20 mouse cellular contexts compared by ENCODE assay signal in the genomic region with DNA sequence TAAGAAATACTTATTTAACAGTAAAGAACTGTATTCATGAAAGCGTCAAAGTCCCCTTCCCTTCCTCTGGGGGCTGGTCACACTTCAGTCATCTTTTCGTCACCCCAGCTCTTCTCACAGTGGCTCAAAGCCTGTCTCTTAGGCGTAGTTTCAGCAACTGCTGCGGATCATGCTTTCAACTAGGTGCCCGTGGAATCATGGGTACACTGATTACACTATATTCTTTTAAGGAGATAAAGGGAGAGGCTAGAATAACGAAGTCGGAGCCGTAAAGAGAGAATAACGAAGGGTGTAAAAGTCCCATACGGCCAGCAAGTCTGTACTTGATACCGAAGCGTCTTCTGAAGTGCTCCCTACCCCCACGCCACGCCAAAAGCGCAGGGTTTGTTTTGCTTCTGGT.
A peak's percentile ranks its signal among the peaks of the same experiment; 100 is the strongest.
DNase-seq lines count a peak whose midpoint lies in the region; ATAC-seq and TF ChIP-seq lines count a peak whose summit lies in the region.
"Had no signal": no experiment of that assay in that cellular context is flagged by ENCODE, and none has a peak within 500 bp of the region (broad histone marks: within the 10 kb centered on the region; RNA-seq: fewer than 3 reads in every experiment).

No protein-coding gene starts in this region.

- H3K4me1 ChIP-seq in forebrain, embryonic 13.5 days = peaks cover 9% of the 10 kb centered on the region
- H3K4me1 ChIP-seq in forebrain, embryonic 12.5 days = peaks cover 15% of the 10 kb centered on the region
- peaks cover 4% of the 10 kb centered on the region; the same call in 1 of the 2 replicates for H3K4me1 ChIP-seq in heart, embryonic 16.5 days (ENCODE audit: control insufficient read depth, insufficient read depth, low read length)
- no peaks in the 10 kb centered on the region for H3K4me1 ChIP-seq in heart, adult 2 months (ENCODE audit: control insufficient read depth, insufficient read depth, low read length)
- H3K4me1 ChIP-seq: liver, embryonic 13.5 days had no signal

- ATAC-seq in forebrain, embryonic 13.5 days = no peak
- no peak for ATAC-seq in forebrain, embryonic 12.5 days (ENCODE audit: low FRiP score)
- ATAC-seq in heart, embryonic 16.5 days (replicated peaks; ENCODE audit: extremely low read depth, insufficient read depth, low FRiP score) = no peak
- ATAC-seq: CD4-positive, CD25-positive, alpha-beta regulatory T cell, adult 4 months had no signal

- H3K9me3 ChIP-seq in forebrain, embryonic 13.5 days (replicated peaks) = no peaks in the 10 kb centered on the region
- H3K9me3 ChIP-seq in forebrain, embryonic 12.5 days = no peaks in the 10 kb centered on the region
- H3K9me3 ChIP-seq in heart, embryonic 16.5 days (replicated peaks; ENCODE audit: control insufficient read depth, low read length) = no peaks in the 10 kb centered on the region
- H3K9me3 ChIP-seq: embryonic facial prominence, embryonic 15.5 days; heart, embryonic 10.5 days; hindbrain, embryonic 10.5 days had no signal

- H3K27me3 ChIP-seq in forebrain, embryonic 13.5 days = peaks cover 3% of the 10 kb centered on the region; the same call in 1 of the 2 replicates
- H3K27me3 ChIP-seq in forebrain, embryonic 12.5 days = no peaks in the 10 kb centered on the region
- no peaks in the 10 kb centered on the region for H3K27me3 ChIP-seq in heart, embryonic 16.5 days (ENCODE audit: control insufficient read depth, insufficient read depth, low read length)
- no peaks in the 10 kb centered on the region for H3K27me3 ChIP-seq in heart, adult 2 months (ENCODE audit: control insufficient read depth, insufficient read depth, low read length)
- H3K27me3 ChIP-seq: liver, embryonic 13.5 days had no signal

- no peak for TF ChIP-seq CTCF in heart, adult 2 months (IDR thresholded peaks at IDR 0.05)

- H3K4me3 ChIP-seq in forebrain, embryonic 13.5 days = no peak overlapping the region
- H3K4me3 ChIP-seq in forebrain, embryonic 12.5 days (replicated peaks) = no peak overlapping the region
- H3K4me3 ChIP-seq in heart, embryonic 16.5 days (ENCODE audit: low read length) = no peak overlapping the region
- H3K4me3 ChIP-seq in heart, adult 2 months = no peak overlapping the region
- H3K4me3 ChIP-seq: embryonic facial prominence, embryonic 15.5 days; heart, embryonic 10.5 days; hindbrain, embryonic 10.5 days; liver, embryonic 13.5 days had no signal

- intact Hi-C loops in heart, adult 2 months (cut with DNase I) = no loop called here
- intact Hi-C loops in left cerebral cortex, postnatal 14 days (cut with DNase I) = no loop called here

- no peaks in the 10 kb centered on the region for H3K79me2 ChIP-seq in heart, adult 2 months (replicated peaks; ENCODE audit: control insufficient read depth, insufficient read depth, low read length)

- H3K9ac ChIP-seq in forebrain, embryonic 13.5 days = no peak overlapping the region
- H3K9ac ChIP-seq in forebrain, embryonic 12.5 days = no peak overlapping the region
- H3K9ac ChIP-seq in heart, embryonic 16.5 days (ENCODE audit: low read length) = no peak overlapping the region
- no peak overlapping the region for H3K9ac ChIP-seq in heart, adult 2 months (ENCODE audit: low read depth, low read length)
- H3K9ac ChIP-seq: embryonic facial prominence, embryonic 15.5 days; liver, embryonic 13.5 days had no signal

- no peaks in the 10 kb centered on the region for H3K36me3 ChIP-seq in forebrain, embryonic 13.5 days (ENCODE audit: poor library complexity, severe bottlenecking)
- H3K36me3 ChIP-seq in forebrain, embryonic 12.5 days (replicated peaks) = no peaks in the 10 kb centered on the region
- H3K36me3 ChIP-seq in heart, embryonic 16.5 days (ENCODE audit: control insufficient read depth, insufficient read depth) = no peaks in the 10 kb centered on the region
- no peaks in the 10 kb centered on the region for H3K36me3 ChIP-seq in heart, adult 2 months (ENCODE audit: control insufficient read depth, insufficient read depth, low read length)
- H3K36me3 ChIP-seq: embryonic facial prominence, embryonic 15.5 days; G1E; heart, embryonic 10.5 days; hindbrain, embryonic 10.5 days; liver, embryonic 13.5 days had no signal

- 0 out of 2 replicates have a peak overlapping the region, but pooled peaks have one; percentile 3 for H3K4me2 ChIP-seq in forebrain, embryonic 13.5 days
- no peak overlapping the region for H3K4me2 ChIP-seq in forebrain, embryonic 12.5 days
- H3K4me2 ChIP-seq in heart, embryonic 16.5 days (ENCODE audit: low read depth, low read length) = peak overlapping the region; percentile 27; the same call in 1 of the 2 replicates
- H3K4me2 ChIP-seq: embryonic facial prominence, embryonic 15.5 days; liver, embryonic 13.5 days had no signal

- TF ChIP-seq EP300 in heart, adult 2 months (IDR thresholded peaks at IDR 0.05; ENCODE audit: insufficient read depth, low read depth, low read length) = no peak

- no peak for TF ChIP-seq POLR2A in heart, adult 2 months (IDR thresholded peaks at IDR 0.05; ENCODE audit: insufficient read depth, low read depth, low read length)

- WGBS in forebrain, embryonic 13.5 days = 63% methylated on average over 15 of the region's 15 CpGs
- 77% methylated on average over 15 of the region's 15 CpGs for WGBS in forebrain, embryonic 12.5 days
- WGBS in heart, embryonic 16.5 days = 75% methylated on average over 15 of the region's 15 CpGs
- WGBS in heart, adult 2 months = 74% methylated on average over 15 of the region's 15 CpGs

- H3K27ac ChIP-seq in forebrain, embryonic 13.5 days = no peak overlapping the region
- H3K27ac ChIP-seq in forebrain, embryonic 12.5 days = no peak overlapping the region
- H3K27ac ChIP-seq in heart, embryonic 16.5 days (ENCODE audit: low read length) = no peak overlapping the region
- H3K27ac ChIP-seq in heart, adult 2 months = no peak overlapping the region
- H3K27ac ChIP-seq: embryonic facial prominence, embryonic 15.5 days; heart, embryonic 10.5 days; hindbrain, embryonic 10.5 days; liver, embryonic 13.5 days had no signal

- no peak for DNase-seq in heart, adult 2 months
- DNase-seq in left cerebral cortex, postnatal 14 days (ENCODE audit: low spot score in 2 of 2) = peak; percentile 12 to 20
- DNase-seq in left cerebral cortex, adult 11 months (ENCODE audit: low spot score) = no peak
- DNase-seq in right cerebral cortex, adult 18-20 months = peak; percentile 16
- no peak for DNase-seq in right cerebral cortex, postnatal 4 days
- DNase-seq: cerebellum, adult 9-11 months; embryo, embryonic 11 days; gastrocnemius, postnatal 25 days; kidney, adult 8-10 months; liver, embryonic 13.5 days; midbrain, embryonic 14.5 days; thymus, adult 18-20 months had no signal

Comparison
In these comparisons a context has a peak if more than half of its experiments do, and no peak if none do; other contexts are left out.
1. DNase-seq: peak in left cerebral cortex, postnatal 14 days (2 of 2) and right cerebral cortex, adult 18-20 months (single experiment); none in heart, adult 2 months (0 of 2), left cerebral cortex, adult 11 months (single experiment) and right cerebral cortex, postnatal 4 days (single experiment).